Mouse (Mus musculus) small intestine, adult 2 months (tissue): ENCODE results near the gene Baat.

Experiments
- CTCF ChIP-seq: fragments of 200-500 bp; IDR thresholded peaks from 2 replicates; pipeline ENCODE4 v1.5.1; 2012; ENCODE audit warnings: low read depth, mild to moderate bottlenecking, control low read depth, inconsistent platforms, low read length, moderate library complexity, mixed read lengths; ENCODE audit not compliant: insufficient replicate concordance, insufficient read length; ENCODE audit errors: extremely low read depth
- POLR2A ChIP-seq: fragments of 200-500 bp; IDR thresholded peaks from 2 replicates; pipeline ENCODE4 v1.6.1; 2012; ENCODE audit warnings: low read depth, mild to moderate bottlenecking, control low read depth, inconsistent platforms, low read length, moderate library complexity

DNA sequence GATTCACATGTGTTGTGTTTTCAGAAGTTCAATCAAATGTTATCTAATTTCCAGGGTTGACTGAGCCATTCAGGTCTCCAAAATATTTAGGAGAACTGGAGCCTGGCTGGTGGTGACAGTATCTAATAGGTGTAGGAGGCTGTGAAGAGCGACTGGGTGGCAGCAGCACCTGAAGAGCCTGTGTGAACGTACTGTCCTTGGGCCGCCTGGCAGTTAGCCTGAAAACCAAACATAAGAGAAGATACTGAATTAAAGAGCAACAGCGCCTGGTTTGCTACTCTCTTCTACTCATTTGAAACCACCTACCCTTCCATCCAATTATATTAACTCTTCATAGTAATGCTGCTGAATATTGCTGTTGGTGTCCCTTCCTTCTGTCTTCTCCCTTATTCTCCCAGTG, 30.3 kb upstream of the Baat start:
- TF ChIP-seq CTCF (no peak), POLR2A (no peak)
